Mouse (Mus musculus): ENCODE measurements around the gene Ccdc88a.

Ccdc88a gene

DNA sequence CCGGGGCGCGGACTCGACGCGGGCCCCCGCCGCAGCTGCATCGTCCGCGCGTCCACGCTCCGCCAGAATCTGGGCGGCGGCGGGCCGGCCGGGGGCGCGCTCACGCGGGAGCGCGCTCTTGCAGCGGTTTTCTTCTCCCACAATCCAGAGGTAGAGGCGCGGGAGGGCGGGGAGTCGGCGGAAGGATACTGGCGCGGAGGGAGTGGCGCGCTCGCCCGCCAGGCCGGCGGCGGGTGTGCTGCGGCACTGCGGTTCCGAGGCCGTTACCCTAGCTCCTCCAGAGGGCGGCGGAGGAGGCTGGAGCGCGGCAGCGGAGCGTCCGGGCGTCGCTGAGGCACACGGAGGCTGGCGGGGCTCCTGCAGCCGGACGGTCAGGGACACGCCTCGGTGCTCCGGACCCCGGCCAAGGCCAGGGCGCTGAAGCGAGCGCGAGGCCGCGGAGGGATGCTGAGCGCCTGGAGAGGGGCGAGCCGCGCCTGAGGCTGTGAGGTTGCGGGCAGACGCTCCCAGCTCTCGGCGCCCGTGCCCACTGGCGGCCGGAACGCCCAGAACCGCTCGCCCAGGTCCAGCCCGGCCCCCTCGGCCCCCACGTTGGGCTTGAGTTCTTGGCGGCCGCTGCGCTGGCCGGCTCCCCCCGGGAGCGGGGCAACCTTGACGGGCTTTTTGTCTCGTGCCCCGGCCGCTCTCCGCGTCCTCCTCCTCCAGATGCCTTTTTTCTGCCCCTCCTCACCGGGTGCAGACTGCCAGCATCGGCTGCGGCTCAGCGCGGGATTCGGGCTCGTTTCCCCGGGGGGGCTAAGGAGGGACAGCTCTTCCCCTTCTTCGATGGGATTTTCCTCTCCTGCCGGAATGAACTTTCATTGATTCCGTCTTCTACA, at the start of gene Ccdc88a:
TSS of gene Ccdc88a (plus strand) at position 263 of the 878 bp plus-strand sequence.
- DNase-seq (ENCODE audit: low read depth, low spot score): peak; percentile 90

DNA sequence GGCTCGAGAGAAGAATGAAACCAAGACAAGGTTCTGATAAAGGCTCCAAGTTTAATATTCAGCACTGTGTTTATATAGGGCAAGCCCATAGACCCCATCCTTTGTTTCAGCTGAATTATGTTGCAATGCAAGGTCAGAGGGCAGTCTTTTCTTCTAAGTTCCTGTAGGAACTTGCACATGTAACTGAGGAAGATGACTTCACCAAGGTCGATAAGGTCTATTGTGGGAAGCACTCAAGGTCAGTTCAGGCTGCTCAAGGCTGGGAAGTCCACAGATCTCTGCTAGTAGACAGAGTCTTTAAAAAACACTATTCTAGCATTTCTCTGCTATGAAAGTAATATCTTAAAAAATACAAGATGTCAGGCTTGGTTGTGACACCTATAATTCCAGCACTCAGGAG, 38.0 kb upstream of the Ccdc88a start:
- no peak for DNase-seq (ENCODE audit: low read depth, low spot score)

DNA sequence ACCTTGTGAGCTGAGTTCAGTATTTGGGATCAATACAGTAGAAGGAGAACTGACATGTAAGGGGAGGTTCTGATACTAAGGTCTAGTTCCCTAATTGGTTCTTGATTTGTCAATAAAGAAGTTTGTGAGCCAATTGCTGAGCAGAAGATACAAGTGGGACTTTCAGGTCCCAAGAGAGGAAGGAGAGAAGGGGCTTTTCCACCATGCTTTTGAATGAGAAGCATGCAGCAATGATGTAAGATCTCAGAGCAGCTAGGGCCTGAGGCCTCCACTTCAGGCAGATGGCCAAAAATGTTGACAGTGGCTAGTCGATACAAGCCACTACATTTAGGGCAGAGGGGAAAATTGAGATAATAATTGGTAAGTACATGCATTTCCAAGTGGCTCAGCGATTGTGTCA, 32.2 kb upstream of the Ccdc88a start:
- DNase-seq (ENCODE audit: low read depth, low spot score): no peak

DNA sequence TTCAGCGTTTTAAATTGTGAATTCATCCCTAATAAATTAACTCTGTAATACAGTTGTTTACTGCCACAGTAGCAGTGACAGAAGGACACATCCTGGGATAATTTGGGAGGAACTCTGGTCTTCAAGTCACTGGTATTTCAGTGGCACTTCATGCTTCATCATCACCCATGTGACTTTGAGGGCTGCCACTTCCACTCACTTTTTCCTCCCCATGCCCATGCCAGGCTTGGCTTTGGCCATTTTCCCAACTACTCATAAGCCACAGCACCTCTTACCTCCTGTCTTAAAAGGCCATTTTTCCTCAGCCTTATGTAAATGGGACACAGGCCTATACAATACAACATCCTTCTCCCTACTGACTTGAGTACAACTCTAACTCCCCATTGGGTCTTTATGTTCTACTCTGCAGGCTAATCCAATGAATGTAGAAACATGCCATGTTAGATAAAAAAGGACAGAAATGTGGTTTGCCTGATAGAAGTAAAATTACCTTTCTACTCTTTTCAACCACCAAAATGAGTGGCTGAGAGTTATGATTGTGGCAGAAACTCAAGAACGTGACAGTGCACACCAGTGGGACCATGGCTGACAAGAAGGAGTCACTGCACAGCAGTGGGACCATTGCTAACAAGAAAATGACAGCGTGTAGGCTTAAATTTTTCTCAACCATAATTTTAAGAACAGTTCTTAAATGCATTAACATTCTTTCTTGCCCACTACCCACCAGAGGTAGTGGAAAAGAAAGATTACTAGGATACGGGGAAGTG, 28.4 kb upstream of the Ccdc88a start:
- DNase-seq (ENCODE audit: low read depth, low spot score): no peak

DNA sequence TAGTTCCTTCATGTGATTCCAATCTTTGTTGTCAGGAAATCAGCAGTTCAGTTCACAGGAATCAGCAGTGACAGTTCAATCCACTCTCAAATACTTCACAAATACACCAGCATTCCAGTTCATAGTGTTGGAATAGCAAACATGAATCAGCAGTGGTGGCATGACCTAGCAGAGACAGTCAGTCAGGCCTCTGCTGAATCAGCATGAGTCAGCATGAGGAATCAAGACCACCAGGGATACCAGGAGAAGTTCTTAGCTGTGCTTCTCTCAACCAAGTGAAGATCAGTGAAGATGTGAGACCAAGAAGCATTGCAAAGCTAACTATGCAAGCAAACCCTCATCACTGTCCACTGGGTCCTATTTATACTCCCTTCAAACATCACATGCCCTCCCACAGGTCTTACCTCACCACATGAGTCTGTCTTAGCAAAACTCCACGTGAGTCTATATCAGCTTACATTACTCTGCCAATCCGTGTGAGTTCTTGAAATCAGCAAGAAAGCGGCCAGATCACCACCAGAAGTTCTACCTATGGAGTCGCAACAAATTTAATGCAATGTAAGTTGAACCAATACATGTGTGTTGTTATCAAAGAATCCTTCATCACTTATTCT, 27.7 kb upstream of the Ccdc88a start:
- DNase-seq (ENCODE audit: low read depth, low spot score): no peak

DNA sequence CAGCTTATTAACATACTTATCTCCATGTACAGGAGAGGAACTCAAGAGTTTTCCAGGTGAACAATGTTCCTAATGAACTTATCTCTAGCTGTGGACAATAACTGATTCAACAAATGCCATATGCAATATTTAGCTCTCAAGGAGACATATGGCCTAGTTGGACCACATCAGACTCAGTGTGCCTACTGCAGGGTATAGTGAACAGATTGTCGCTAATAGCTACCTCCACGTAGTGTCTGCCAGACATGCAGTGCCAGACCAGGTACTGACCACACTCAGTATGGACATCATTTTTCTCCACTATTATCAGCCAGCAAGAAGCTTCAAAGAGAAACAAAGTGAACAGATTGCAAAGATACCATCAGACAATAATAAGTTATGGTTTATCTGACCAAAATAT, 22.6 kb upstream of the Ccdc88a start:
- no peak for DNase-seq (ENCODE audit: low read depth, low spot score)

DNA sequence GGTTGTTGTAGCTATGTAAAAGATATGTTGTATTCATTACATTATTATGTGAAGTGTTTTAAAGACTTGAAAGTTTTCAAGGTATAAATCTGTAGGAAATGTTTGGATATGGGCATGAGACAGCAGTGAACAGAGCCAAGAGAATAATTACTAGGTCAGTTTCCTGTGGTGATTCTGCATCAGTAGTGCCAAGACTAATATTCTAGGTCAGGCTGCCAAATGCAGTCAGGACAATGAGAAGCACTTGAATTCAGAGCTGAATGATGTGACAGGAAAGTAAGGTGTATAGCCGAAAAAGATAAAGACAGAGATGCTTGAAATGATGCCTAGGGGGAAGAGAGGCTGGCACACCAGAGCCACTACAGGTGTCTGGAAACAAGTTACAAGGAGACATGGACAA, 21.2 kb upstream of the Ccdc88a start:
- DNase-seq (ENCODE audit: low read depth, low spot score): no peak

DNA sequence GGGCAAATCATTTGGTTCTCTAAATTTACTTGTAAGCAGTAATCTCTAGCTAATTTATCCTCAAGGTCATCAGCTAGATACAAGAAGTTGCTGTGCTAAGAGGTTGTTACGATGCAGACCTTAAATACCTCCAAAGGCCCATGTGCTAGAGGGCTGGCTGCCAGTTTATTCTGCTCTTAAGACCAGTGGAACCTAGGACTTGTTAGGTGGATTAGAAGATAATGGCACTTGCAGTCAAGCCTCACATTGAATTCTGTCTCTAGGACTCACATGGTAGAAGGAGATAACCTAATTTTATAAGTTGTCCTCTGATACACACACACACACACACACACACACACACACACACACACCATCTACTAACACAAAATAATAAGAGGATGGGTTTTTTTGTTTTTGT, 5.3 kb upstream of the Ccdc88a start:
- no peak for DNase-seq (ENCODE audit: low read depth, low spot score)

DNA sequence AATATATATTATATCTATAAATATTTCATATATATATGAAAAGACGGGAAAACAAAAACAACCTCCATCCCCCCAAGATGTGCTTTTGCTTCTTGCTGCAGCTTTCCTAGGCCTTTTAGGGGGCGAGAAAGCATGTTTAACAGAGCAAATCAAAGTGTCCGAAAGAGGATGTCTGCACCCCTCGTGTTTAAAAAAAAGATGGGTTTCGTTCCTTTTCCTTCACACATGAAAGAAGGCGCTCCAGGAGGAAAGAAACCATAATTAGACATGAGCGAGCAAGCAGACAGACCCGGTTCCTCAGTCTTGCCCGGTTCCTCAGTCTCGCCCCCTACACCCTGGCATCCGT, 435 bp upstream of the Ccdc88a start:
- no peak for DNase-seq (ENCODE audit: low read depth, low spot score)

DNA sequence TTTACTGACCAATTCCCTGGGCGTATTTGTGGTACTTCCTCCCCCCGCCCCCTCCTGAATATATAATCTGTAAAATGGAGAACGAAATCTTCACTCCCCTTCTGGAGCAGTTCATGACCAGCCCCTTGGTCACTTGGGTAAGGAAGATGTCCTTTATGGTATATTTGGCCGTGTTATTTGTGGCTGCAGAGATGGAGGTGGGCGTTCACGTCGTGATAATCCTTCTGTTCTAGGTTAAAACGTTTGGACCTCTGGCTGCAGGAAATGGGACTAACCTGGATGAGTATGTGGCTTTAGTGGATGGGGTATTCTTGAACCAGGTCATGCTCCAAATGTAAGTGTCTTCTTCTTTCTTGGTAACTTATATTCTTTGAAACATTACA, 807 bp downstream of the Ccdc88a start:
- no peak for DNase-seq (ENCODE audit: low read depth, low spot score)

DNA sequence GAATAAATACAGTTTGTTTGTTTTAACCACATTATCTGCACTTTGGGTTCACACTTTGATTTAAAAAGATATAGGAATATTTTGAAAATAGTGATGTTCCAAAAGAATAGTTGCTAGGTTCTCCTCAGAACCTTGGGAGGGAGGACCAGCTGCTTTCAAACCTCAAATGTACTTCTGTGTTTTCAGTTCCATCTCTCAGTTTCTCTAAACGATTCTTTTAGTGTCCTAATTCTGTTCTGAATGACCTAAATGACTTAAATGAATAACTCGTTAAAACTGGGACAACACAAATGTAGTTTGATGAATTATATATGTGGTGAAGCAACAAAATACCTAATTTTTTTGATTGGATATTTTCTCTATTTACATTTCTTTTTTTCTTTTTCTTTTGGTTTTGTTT, 3.2 kb downstream of the Ccdc88a start:
- DNase-seq (ENCODE audit: low read depth, low spot score): no peak

DNA sequence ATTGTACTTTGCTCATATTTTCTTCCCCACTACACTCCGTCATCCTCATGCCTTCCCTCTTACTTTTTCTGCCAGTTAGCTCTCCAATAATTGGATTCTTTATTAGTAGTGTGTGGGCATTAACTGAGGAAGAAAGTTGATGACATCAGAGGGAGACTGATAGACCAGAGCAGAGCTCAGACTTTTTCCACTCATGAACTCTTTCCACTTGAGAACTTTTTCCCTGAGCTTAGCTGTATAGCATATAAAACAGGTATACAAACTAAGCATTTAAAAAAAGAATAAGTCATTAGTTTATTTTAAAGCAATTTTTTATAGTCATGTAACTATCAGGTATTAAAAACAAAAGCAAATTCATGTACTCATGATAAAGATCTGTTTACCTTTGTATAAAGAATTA, 5.3 kb downstream of the Ccdc88a start:
- DNase-seq (ENCODE audit: low read depth, low spot score): no peak

DNA sequence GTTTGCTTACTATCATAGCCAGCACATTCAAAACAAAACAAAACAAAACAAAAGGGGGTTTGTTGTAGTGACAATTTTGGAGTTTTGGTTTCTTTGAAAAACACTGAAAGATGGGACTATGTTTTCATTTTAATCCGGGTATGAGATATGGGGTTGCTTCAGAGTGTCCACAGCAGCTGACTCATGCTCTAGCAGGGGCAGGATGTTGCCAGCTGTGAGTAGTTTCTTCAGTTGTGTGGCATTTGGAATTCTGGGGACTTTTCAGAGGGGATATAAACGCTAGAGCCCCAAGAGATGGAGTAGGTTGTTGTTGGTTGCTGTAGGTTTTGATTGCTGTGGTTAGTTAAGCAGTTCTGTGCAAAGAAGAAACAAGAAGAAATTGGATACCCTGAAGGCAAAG, 10.0 kb downstream of the Ccdc88a start:
- DNase-seq (ENCODE audit: low read depth, low spot score): no peak

DNA sequence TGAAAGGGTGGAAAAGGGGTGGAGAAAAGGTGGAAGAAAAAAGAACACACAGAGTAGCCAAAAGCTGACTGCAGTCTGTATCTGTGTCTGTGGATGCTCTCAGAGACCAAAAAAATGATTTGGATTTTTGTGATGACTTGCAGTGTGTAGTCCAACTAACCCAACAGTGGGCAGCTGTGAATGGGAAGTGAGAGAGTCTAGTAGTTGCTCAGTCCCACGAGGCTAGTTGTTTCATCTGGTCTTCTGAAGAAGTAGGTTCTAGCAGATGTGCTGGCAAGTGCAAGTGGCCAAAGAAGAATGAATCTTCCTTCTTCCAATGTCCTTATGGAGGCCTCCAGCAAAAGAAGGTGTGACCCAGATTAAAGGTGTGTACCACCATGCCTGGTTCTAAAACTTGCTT, 10.5 kb downstream of the Ccdc88a start:
- DNase-seq (ENCODE audit: low read depth, low spot score): no peak

DNA sequence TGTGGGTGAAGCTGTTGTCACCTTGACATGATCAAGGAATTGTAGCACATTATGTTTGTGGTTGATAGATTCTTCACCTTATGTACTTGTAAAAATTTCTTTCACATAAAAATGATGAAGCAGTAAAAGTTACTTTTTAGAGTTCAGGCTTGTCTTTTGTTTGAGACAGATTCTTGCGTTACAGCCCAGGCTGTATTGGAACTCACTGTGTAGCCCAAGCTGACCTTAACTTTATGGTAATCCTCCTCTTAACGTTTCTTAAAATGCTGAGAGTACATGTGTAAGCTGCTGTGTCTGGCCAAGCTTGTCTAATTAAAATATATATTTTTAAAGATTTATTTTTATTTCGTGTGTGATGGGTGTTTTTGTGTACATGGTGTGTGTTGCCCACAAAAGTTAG, 11.2 kb downstream of the Ccdc88a start:
- no peak for DNase-seq (ENCODE audit: low read depth, low spot score)

DNA sequence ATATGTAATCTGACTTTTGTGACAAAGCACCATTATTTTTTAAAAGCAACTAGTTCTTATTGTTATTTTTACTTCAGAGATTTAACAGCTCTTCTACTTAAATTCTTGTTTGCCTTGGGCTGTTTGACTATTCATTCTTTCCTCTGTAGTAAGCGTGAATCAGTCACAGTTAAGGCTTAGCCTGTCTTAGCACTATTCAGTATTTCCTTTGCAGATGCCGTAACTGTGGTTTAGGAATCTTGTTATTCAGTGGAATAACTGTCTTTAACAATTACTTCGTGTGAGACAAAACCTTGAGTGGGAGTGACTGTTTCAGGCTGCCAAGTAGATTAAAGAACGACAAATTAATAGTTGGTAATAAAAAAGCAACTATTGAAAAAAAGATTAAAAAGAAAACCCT, 16.5 kb downstream of the Ccdc88a start:
- no peak for DNase-seq (ENCODE audit: low read depth, low spot score)

DNA sequence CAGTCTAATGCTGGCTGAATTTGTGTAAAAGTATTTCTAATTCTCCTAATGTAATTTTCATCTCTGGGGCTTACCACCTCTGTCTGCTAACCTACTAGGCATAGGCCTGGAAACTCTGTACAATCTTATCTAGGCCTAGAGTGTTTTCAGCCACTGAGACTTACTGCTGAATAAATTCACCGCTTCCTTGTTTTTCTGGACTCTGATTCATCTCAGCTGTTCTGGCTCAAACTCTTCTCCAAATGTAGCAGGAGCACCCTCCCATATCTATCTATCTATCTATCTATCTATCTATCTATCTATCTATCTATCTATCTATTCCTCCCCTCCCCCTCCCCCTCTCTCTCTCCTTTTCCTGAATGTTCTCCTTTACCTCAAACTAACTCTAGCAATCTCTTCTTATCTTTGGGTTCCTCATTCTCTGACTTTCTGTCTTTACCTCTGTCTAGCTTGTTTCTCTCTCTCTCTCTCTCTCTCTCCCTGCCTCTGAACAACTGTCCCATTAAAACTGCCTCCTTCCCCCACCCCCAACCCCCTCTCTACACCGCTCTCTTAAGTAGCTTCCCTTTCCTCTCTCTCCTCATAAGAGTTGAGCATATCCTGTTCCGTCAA, 21.8 kb downstream of the Ccdc88a start:
- DNase-seq (ENCODE audit: low read depth, low spot score): no peak

DNA sequence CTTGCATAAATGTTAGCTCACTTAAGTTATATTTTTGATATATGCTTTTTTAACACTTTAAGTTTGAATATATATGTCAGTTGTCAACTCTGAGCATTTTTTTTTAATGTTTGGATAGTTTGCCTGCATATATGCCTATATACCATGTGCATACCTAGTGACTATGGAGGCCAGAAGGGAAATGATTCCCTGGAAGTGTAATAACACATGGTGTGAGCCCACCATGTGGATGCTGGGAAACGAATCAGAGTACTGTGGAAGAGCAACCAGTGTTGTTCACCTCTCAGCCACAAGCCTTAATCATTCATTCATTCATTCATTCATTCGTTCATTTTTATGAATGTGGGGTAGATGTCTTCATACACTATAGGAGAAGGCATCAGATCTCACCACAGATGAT, 26.9 kb downstream of the Ccdc88a start:
- DNase-seq (ENCODE audit: low read depth, low spot score): no peak

DNA sequence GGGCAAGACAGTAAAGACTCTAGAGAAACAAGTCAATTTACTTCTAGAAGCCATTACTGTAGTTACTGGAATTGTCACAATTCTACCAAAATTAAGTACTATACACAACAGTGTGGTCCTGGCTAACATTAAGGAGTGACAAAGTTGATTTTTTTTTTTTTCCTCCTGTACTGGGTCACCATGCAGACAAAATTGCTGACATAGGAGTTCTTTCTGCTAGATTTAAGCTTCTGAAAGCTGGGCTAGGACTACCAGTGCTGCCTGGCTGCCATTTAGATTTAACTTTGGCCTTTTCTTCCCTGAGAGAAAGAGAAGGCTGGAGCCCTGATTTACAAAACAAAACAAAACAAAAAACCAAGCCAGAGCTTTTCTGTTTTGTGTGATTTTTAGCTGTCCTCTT, 32.8 kb downstream of the Ccdc88a start:
- no peak for DNase-seq (ENCODE audit: low read depth, low spot score)

DNA sequence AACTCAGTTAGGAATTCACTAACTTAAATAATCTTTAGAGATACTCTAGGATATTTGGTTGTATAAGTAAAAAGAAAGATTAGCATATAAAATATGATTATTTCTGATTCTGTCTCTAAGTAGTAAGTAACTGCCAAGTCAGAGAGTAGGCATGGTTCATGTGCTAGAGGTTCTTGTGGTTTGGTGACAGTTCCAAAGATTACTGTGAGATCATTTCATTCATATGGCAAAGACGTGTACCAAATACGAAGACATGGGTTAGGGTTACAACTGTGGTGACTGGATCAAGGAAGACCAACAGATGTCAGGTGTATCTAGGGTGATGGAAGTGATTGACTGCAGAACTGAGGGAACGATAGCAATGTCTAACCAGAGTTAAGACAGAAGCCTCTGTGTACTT, 50.0 kb downstream of the Ccdc88a start:
- no peak for DNase-seq (ENCODE audit: low read depth, low spot score)

DNA sequence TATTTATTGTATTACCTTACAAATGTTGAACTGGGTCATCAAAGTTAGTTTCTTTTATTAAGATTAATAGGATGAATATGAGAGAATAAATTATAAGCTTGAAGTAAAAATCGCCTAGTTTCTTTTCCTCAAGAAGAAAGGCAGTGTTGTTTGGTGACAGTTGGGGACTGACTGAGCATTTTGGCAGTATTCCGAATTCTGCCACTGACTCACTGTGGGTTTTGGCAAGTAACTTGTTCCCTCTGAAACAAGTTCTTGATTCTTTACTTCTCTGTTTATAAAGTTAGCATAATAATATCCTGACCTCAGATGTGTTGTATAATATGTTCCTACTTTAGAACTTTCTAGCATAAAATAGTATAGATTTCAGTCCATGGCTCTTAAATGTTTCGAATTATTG, 55.3 kb downstream of the Ccdc88a start:
- DNase-seq (ENCODE audit: low read depth, low spot score): no peak

DNA sequence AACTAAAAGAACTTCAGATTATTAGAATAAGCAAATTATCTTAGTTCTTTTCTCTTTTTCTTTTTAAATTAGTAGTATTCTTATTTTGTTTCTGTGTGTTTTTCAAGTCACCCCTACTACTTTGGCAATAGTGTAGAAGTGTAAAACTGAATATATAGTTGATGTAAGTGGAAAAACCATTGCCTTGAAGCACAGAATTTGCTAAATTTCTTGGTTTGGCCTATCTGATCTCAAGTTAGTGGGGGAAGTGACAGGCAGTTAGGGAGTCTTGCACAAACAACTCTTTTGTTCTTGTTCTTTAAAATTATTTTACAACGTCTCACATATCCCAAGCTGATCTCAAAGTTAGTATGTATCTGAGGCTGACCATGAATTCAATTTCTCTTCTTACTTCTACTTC, 57.6 kb downstream of the Ccdc88a start:
- DNase-seq (ENCODE audit: low read depth, low spot score): no peak
